16 mouse cellular contexts compared by ENCODE assay signal in genomic region chr1:171766898-171767297, GRCm38 (mm10). TPM values are rescaled to one million over a fixed set of nuclear protein-coding genes. Genes with fewer than 3 reads are reported as not detected.
DNase-seq lines count a peak whose midpoint lies in the region; ATAC-seq and TF ChIP-seq lines count a peak whose summit lies in the region.
"Had no signal": no experiment of that assay in that cellular context is flagged by ENCODE, and none has a peak within 500 bp of the region (broad histone marks: within the 10 kb centered on the region; RNA-seq: fewer than 3 reads in every experiment).

Gene Slamf1, plus strand, starts transcription at chr1:171767127.

- no peak for TF ChIP-seq CTCF in MEL (IDR thresholded peaks at IDR 0.05 in 2 of 3, conservative IDR thresholded peaks at IDR 0.05 in 1 of 3; ENCODE audit: control insufficient read depth in 1 of 3, insufficient read depth in 1 of 3, low read depth in 2 of 3, low read length in 3 of 3, poor library complexity in 1 of 3, severe bottlenecking in 1 of 3)

- no peak for TF ChIP-seq POLR2A in MEL (IDR thresholded peaks at IDR 0.05; ENCODE audit: control insufficient read depth in 1 of 2, insufficient read depth in 1 of 2, low read depth in 1 of 2, low read length in 2 of 2, poor library complexity in 1 of 2)

- no peaks in the 10 kb centered on the region for H3K36me3 ChIP-seq in heart, embryonic 16.5 days (ENCODE audit: control insufficient read depth, insufficient read depth)
- no peaks in the 10 kb centered on the region for H3K36me3 ChIP-seq in heart, embryonic 12.5 days
- peaks cover 0 to 17% of the 10 kb centered on the region in 2 experiments; a peak in 2 of 4 replicates for H3K36me3 ChIP-seq in MEL (ENCODE audit: control insufficient read depth in 1 of 2, insufficient read depth in 2 of 2, low read length in 2 of 2)
- H3K36me3 ChIP-seq in kidney, embryonic 14.5 days (ENCODE audit: control insufficient read depth, insufficient read depth, low read length), result no peaks in the 10 kb centered on the region
- H3K36me3 ChIP-seq: heart, embryonic 10.5 days had no signal

- H3K27ac ChIP-seq in heart, embryonic 16.5 days (ENCODE audit: low read length), result no peak within 1 kb of the TSS
- H3K27ac ChIP-seq in heart, embryonic 12.5 days (ENCODE audit: poor library complexity, severe bottlenecking), result no peak within 1 kb of the TSS
- no peak within 1 kb of the TSS; the same call in 1 of the 2 replicates for H3K27ac ChIP-seq in MEL (ENCODE audit: control insufficient read depth, low read depth, low read length)
- H3K27ac ChIP-seq in kidney, embryonic 14.5 days (ENCODE audit: low read depth, low read length), result no peak within 1 kb of the TSS
- H3K27ac ChIP-seq: heart, embryonic 10.5 days had no signal

- TF ChIP-seq RAD21 in MEL (IDR thresholded peaks at IDR 0.05; ENCODE audit: low read depth, low read length), result no peak

- H3K79me2 ChIP-seq in MEL (ENCODE audit: control insufficient read depth, insufficient read depth, low read length, poor library complexity), result no peaks in the 10 kb centered on the region

- H3K9ac ChIP-seq in heart, embryonic 16.5 days (ENCODE audit: low read length), result no peak within 1 kb of the TSS
- no peak within 1 kb of the TSS for H3K9ac ChIP-seq in heart, embryonic 12.5 days
- H3K9ac ChIP-seq in MEL (ENCODE audit: control insufficient read depth, low read depth, low read length, poor library complexity, severe bottlenecking), result peak within 1 kb of the TSS; percentile 43
- no peak within 1 kb of the TSS for H3K9ac ChIP-seq in kidney, embryonic 14.5 days (ENCODE audit: low read depth, low read length)

- 0 out of 2 replicates have a peak, but pooled peaks have one; percentile 37 for ATAC-seq in heart, embryonic 16.5 days (replicated peaks; ENCODE audit: extremely low read depth, insufficient read depth, low FRiP score)
- ATAC-seq in heart, embryonic 12.5 days (ENCODE audit: insufficient number of reproducible peaks, low FRiP score), result no peak
- no peak for ATAC-seq in monocyte, adult 5-6 weeks (replicated peaks; ENCODE audit: insufficient number of reproducible peaks, low FRiP score, low TSS enrichment, poor library complexity, severe bottlenecking)
- ATAC-seq in kidney, embryonic 14.5 days (ENCODE audit: low FRiP score, low TSS enrichment), result no peak
- ATAC-seq: forebrain, embryonic 16.5 days had no signal

- H3K9me3 ChIP-seq in heart, embryonic 16.5 days (replicated peaks; ENCODE audit: control insufficient read depth, low read length), result no peaks in the 10 kb centered on the region
- no peaks in the 10 kb centered on the region for H3K9me3 ChIP-seq in heart, embryonic 12.5 days (replicated peaks)
- H3K9me3 ChIP-seq in MEL (replicated peaks; ENCODE audit: insufficient read depth, low read length), result no peaks in the 10 kb centered on the region
- no peaks in the 10 kb centered on the region for H3K9me3 ChIP-seq in kidney, embryonic 14.5 days (ENCODE audit: control insufficient read depth, low read length)
- H3K9me3 ChIP-seq: heart, embryonic 10.5 days had no signal

- 23% methylated on average over 6 of the region's 6 CpGs for WGBS in heart, embryonic 16.5 days
- WGBS in heart, embryonic 12.5 days, result 13% methylated on average over 6 of the region's 6 CpGs
- 19% methylated on average over 6 of the region's 6 CpGs for WGBS in kidney, embryonic 14.5 days

- no peaks in the 10 kb centered on the region for H3K27me3 ChIP-seq in heart, embryonic 16.5 days (ENCODE audit: control insufficient read depth, insufficient read depth, low read length)
- no peaks in the 10 kb centered on the region for H3K27me3 ChIP-seq in heart, embryonic 12.5 days (replicated peaks)
- H3K27me3 ChIP-seq in MEL (ENCODE audit: control insufficient read depth in 1 of 2, insufficient read depth in 2 of 2, low read length in 2 of 2), result no peaks in the 10 kb centered on the region
- H3K27me3 ChIP-seq in kidney, embryonic 14.5 days (ENCODE audit: control insufficient read depth, insufficient read depth, low read length), result no peaks in the 10 kb centered on the region

- H3K4me3 ChIP-seq in heart, embryonic 16.5 days (ENCODE audit: low read length), result peak within 1 kb of the TSS; percentile 21; the same call in 1 of the 2 replicates
- no peak within 1 kb of the TSS for H3K4me3 ChIP-seq in heart, embryonic 12.5 days
- peak within 1 kb of the TSS in 1 of 2 experiments; percentile 26; a peak in 1 of 4 replicates for H3K4me3 ChIP-seq in MEL (ENCODE audit: control insufficient read depth in 1 of 2, insufficient read depth in 1 of 2, low read depth in 2 of 2, low read length in 2 of 2)
- no peak within 1 kb of the TSS for H3K4me3 ChIP-seq in kidney, embryonic 14.5 days (ENCODE audit: low read length)
- H3K4me3 ChIP-seq: heart, embryonic 10.5 days had no signal

- peaks cover 7% of the 10 kb centered on the region; the same call in 1 of the 2 replicates for H3K4me1 ChIP-seq in heart, embryonic 16.5 days (ENCODE audit: control insufficient read depth, insufficient read depth, low read length)
- peaks cover 2% of the 10 kb centered on the region; the same call in 1 of the 2 replicates for H3K4me1 ChIP-seq in heart, embryonic 12.5 days (replicated peaks)
- peaks cover 3 to 12% of the 10 kb centered on the region in 2 experiments; a peak in 2 of 4 replicates for H3K4me1 ChIP-seq in MEL (ENCODE audit: control insufficient read depth in 1 of 2, insufficient read depth in 2 of 2, low read length in 2 of 2)
- H3K4me1 ChIP-seq in kidney, embryonic 14.5 days (ENCODE audit: control insufficient read depth, insufficient read depth, low read length), result no peaks in the 10 kb centered on the region

- no peak for TF ChIP-seq EP300 in MEL (IDR thresholded peaks at IDR 0.05; ENCODE audit: low read depth in 1 of 2, low read length in 2 of 2)

- 0 out of 2 replicates have a peak within 1 kb of the TSS, but pooled peaks have one; percentile 2 for H3K4me2 ChIP-seq in heart, embryonic 16.5 days (ENCODE audit: low read depth, low read length)
- H3K4me2 ChIP-seq in heart, embryonic 12.5 days, result no peak within 1 kb of the TSS
- no peak within 1 kb of the TSS for H3K4me2 ChIP-seq in kidney, embryonic 14.5 days (replicated peaks; ENCODE audit: low read depth, low read length)

- DNase-seq in MEL (ENCODE audit: low read depth, low spot score), result peak; percentile 58
- peak; percentile 76 for DNase-seq in naive thymus-derived CD4-positive, alpha-beta T cell, adult 2 months (ENCODE audit: low read depth)
- peak; percentile 82 for DNase-seq in thymus, postnatal 14 days
- no peak for DNase-seq in right cerebral cortex, postnatal 25 days
- DNase-seq: cerebellum, adult 11 months; embryo, embryonic 11 days; gastrocnemius, postnatal 10 days; kidney, adult 18-20 months; lung, adult 2 months; right cerebral cortex, postnatal 4 days had no signal

TF ChIP-seq in MEL, 35 proteins besides CTCF, POLR2A, EP300 and RAD21:
- TF ChIP-seq ZNF384 (IDR thresholded peaks at IDR 0.05; ENCODE audit: low read depth, low read length) (peak; percentile 93), JUND (IDR thresholded peaks at IDR 0.05; ENCODE audit: low read depth, low read length) (no peak), ZKSCAN1 (IDR thresholded peaks at IDR 0.05; ENCODE audit: low read depth, low read length) (no peak), MYB (IDR thresholded peaks at IDR 0.05; ENCODE audit: low read depth, low read length) (no peak)

RNA-seq across cellular contexts. Expression of gene Slamf1, which starts in this region (rescaled TPM):
- 0.46 and 0.79 TPM in 2 replicates for polyA plus RNA-seq in heart, embryonic 16.5 days (2015; fragmentation: Nextera tagmentation; extraction: Ambion mirVana)
- polyA plus RNA-seq in heart, embryonic 12.5 days (2016; fragmentation: Nextera tagmentation; extraction: Ambion mirVana), result 0.28 and 0.57 TPM in 2 replicates
- 0.72 and 0.73 TPM in 2 replicates for total RNA-seq in MEL (2012; rRNA removed)
- polyA plus RNA-seq in MEL (2012; ENCODE audit: insufficient read depth in 1 of 2, insufficient read length in 2 of 2, low read depth in 1 of 2, low replicate concordance in 2 of 2, missing spikeins in 1 of 2), result 1 to 10 TPM in 1 of 2 experiments, not detected in 1; 1.3 TPM
- 1.7 to 10.9 TPM (median 4.9 TPM) in 3 replicates for total RNA-seq in monocyte, adult 5-6 weeks (2017)
- 0.26 and 0.41 TPM in 2 replicates for polyA plus RNA-seq in kidney, embryonic 14.5 days (2014; fragmentation: Nextera tagmentation; extraction: Ambion mirVana)

Comparison
In these comparisons a context has a peak if more than half of its experiments do, and no peak if none do; other contexts are left out.
1. Peak in ATAC-seq, H3K4me3 ChIP-seq and H3K4me2 ChIP-seq in heart, embryonic 16.5 days; RNA of the gene not detected or under 1 TPM.